Mouse (Mus musculus): ENCODE measurements around the gene Eci3.
"Not testable (repeated sequence)": the region's sequence is repeated elsewhere in the genome, so short reads cannot be mapped to it uniquely, and the experiment has no call there.

Gene Eci3

DNA sequence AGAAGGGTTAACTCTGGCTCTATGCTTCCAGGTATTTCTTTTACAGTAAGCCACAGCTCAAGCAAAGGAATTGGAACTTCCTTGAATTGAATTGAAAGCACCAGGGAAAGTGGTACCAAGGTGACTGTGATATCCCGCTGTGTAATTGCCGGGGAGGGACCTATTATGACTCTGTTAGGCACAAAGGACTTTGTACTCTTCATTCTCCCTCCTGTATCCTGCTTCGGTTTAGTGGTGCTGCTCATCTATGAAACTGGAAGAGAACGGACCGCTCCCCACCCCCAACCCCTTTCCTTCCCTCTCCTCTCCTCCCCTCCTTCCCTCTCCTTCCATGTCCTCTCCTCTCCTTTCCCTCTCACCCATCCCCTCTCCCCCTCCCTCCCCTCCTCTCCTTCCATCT lies 1.3 kb upstream of the Eci3 start:
- Histone ChIP-seq H3K27me3 (ENCODE audit: control insufficient read depth, insufficient read depth, low read length, poor library complexity, severe bottlenecking) (0 out of 2 replicates have a peak, but pooled peaks cover 2% of the 10 kb centered on the region), H3K36me3 (ENCODE audit: control insufficient read depth, insufficient read depth, low read length, poor library complexity, severe bottlenecking) (no peaks in the 10 kb centered on the region)
- no peak for DNase-seq (ENCODE audit: low read depth, low spot score)

GRCm38 (mm10) chr13:34964419-34964818 lies 809 bp upstream of the Eci3 start:
- 0 out of 2 replicates have a peak, but pooled peaks cover 2% of the 10 kb centered on the region for H3K27me3 ChIP-seq (ENCODE audit: control insufficient read depth, insufficient read depth, low read length, poor library complexity, severe bottlenecking)
- DNase-seq (ENCODE audit: low read depth, low spot score), result no peak

DNA sequence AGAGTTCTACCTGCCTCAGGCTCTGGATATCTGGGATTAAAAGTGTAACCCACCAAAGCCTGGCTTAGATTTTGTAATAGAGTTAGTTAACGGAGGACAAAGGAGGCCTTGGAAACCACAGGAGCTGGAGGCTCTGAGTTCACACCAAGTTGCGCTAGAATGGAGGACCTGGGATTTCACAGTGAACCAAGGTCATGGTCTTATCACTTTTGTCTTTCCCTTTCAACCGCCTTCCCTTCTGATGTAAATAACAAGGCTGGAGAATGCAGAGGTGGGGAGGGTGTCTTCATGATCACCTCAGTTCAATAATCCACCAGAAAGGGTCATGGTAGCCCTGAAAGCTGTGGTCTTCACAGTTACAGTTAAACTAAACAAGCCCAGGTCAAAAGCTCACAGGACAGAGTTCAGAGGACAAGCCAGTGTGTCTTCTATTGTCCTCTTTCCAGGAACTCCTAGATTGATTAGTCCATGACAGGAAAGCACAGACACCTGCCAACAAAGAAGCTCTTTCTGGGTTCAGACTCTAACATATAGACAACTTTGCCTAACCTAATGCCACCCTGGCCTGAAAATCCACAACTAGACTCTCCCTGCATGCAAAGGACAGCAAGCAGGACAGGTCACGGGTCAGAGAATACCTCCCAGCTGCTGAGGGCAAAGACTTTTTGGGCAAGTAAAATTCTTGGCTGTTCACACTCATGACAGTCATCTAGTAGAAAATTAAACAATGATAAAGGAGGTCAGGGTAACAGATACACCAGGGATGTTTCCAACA lies 2.4 kb downstream of the Eci3 start:
- no peaks in the 10 kb centered on the region for H3K36me3 ChIP-seq (ENCODE audit: control insufficient read depth, insufficient read depth, low read length, poor library complexity, severe bottlenecking)
- no peak for DNase-seq (ENCODE audit: low read depth, low spot score)

More at GRCm38 (mm10) chr13:34964419-34964818, 809 bp upstream of the Eci3 start:
- no peaks in the 10 kb centered on the region for H3K36me3 ChIP-seq (ENCODE audit: control insufficient read depth, insufficient read depth, low read length, poor library complexity, severe bottlenecking)

GRCm38 (mm10) chr13:34958158-34958557 lies 5.5 kb downstream of the Eci3 start:
- H3K36me3 ChIP-seq (ENCODE audit: control insufficient read depth, insufficient read depth, low read length, poor library complexity, severe bottlenecking); H3K27me3 ChIP-seq (ENCODE audit: control insufficient read depth, insufficient read depth, low read length, poor library complexity, severe bottlenecking); DNase-seq (ENCODE audit: low read depth, low spot score): not testable (repeated sequence)

More for the DNA sequence above, 2.4 kb downstream of the Eci3 start:
- 0 out of 2 replicates have a peak, but pooled peaks cover 2% of the 10 kb centered on the region for H3K27me3 ChIP-seq (ENCODE audit: control insufficient read depth, insufficient read depth, low read length, poor library complexity, severe bottlenecking)

DNA sequence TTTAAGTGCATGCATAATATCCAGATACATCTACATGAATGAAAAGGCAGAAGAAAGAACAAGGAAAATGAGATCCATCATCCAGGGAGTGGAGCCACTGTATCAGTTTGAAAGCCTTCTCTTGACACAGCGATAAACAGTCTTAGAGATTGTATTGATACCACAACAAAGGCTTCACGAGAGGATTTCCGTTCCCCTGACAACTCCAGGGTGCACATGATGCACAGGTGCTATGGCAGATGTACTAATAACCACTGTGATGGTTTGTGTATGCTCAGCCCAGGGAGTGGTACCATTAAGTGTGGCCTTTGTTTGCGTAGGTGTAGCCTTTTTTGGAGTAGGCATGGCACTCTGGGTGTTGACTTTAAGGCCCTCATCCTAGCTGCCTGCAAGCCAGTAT lies 6.7 kb downstream of the Eci3 start:
- no peaks in the 10 kb centered on the region for H3K36me3 ChIP-seq (ENCODE audit: control insufficient read depth, insufficient read depth, low read length, poor library complexity, severe bottlenecking)
- DNase-seq (ENCODE audit: low read depth, low spot score), result no peak
- H3K27me3 ChIP-seq (ENCODE audit: control insufficient read depth, insufficient read depth, low read length, poor library complexity, severe bottlenecking), result no peaks in the 10 kb centered on the region

- H3K36me3 ChIP-seq (ENCODE audit: control insufficient read depth, insufficient read depth, low read length, poor library complexity, severe bottlenecking), result not testable (repeated sequence)
Observed at GRCm38 (mm10) chr13:34951437-34951836, 12.2 kb downstream of the Eci3 start.

GRCm38 (mm10) chr13:34942370-34942769 lies 21.2 kb downstream of the Eci3 start:
- no peak for DNase-seq (ENCODE audit: low read depth, low spot score)
- no peaks in the 10 kb centered on the region for H3K27me3 ChIP-seq (ENCODE audit: control insufficient read depth, insufficient read depth, low read length, poor library complexity, severe bottlenecking)
- H3K36me3 ChIP-seq (ENCODE audit: control insufficient read depth, insufficient read depth, low read length, poor library complexity, severe bottlenecking), result no peaks in the 10 kb centered on the region

More at GRCm38 (mm10) chr13:34951437-34951836, 12.2 kb downstream of the Eci3 start:
- H3K27me3 ChIP-seq (ENCODE audit: control insufficient read depth, insufficient read depth, low read length, poor library complexity, severe bottlenecking); DNase-seq (ENCODE audit: low read depth, low spot score): not testable (repeated sequence)

DNA sequence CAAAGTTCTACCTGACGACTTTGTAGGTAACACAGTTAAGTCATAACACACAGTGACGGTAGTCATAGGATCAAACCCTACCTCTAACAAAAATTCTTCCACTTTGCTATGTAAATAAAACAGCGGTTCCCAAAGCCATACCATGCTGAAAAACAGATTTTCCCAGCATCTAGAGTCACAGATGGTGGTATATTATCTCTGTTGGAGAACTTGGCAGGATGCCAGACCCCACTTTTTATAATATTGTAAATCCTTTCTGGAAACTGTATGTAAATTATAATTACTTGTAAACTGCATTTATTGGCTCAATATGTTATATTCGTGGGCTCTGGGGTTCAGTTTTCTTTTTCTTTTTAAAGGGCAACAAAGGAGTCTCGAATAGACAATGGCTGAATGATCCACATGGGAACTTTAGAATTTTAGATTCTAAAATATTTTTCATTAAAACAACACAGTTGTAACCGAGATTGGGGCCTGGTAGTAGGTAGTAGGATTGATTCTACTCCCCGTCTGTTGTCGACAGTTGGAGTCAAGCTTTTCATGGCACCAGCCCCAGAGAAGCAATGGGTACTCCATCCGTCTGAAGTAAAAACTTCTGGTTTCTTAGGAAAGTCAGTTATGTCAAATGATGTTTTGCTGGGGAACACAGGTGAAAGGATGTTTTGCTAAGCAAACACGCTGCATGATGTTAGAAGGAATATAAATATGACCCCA lies 28.5 kb downstream of the Eci3 start:
- Histone ChIP-seq H3K27me3 (ENCODE audit: control insufficient read depth, insufficient read depth, low read length, poor library complexity, severe bottlenecking) (no peaks in the 10 kb centered on the region), H3K36me3 (ENCODE audit: control insufficient read depth, insufficient read depth, low read length, poor library complexity, severe bottlenecking) (no peaks in the 10 kb centered on the region)
- no peak for DNase-seq (ENCODE audit: low read depth, low spot score)

DNA sequence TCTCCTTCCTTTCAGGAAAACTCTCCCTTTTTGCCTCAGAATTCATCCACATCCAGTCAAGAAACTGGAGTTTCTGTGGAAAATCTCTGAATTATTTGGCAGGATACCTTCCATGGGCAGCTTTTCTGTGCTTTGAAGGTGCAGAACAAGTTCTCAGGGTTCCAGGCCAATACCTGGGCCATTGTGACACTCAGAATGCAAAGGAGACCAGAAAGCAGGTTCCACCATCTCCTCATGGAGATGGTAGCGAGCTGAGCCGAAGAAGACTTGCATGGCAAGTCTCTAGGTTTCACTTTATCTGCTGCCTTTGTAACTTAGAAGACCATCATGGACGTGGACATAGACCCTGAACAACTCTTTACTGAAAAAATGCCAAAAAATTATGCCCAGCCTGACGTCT lies 39.4 kb downstream of the Eci3 start, which contains the start of the genes Fam217a and 4933417A18Rik:
Fam217a (minus strand) TSS at position 101 of the 400 bp plus-strand sequence.
4933417A18Rik (plus strand) TSS at position 200 of the 400 bp plus-strand sequence.
- Histone ChIP-seq H3K27me3 (ENCODE audit: control insufficient read depth, insufficient read depth, low read length, poor library complexity, severe bottlenecking) (no peaks in the 10 kb centered on the region), H3K36me3 (ENCODE audit: control insufficient read depth, insufficient read depth, low read length, poor library complexity, severe bottlenecking) (no peaks in the 10 kb centered on the region)
- no peak for DNase-seq (ENCODE audit: low read depth, low spot score)

- DNase-seq (ENCODE audit: low read depth, low spot score), result peak; percentile 15
- no peaks in the 10 kb centered on the region for H3K27me3 ChIP-seq (ENCODE audit: control insufficient read depth, insufficient read depth, low read length, poor library complexity, severe bottlenecking)
- H3K36me3 ChIP-seq (ENCODE audit: control insufficient read depth, insufficient read depth, low read length, poor library complexity, severe bottlenecking), result no peaks in the 10 kb centered on the region
Observed at GRCm38 (mm10) chr13:34916520-34917167, 47.0 kb downstream of the Eci3 start.

- Histone ChIP-seq H3K27me3 (ENCODE audit: control insufficient read depth, insufficient read depth, low read length, poor library complexity, severe bottlenecking) (no peaks in the 10 kb centered on the region), H3K36me3 (ENCODE audit: control insufficient read depth, insufficient read depth, low read length, poor library complexity, severe bottlenecking) (no peaks in the 10 kb centered on the region)
- peak; percentile 29 for DNase-seq (ENCODE audit: low read depth, low spot score)
Observed at GRCm38 (mm10) chr13:34914614-34915013, 49.0 kb downstream of the Eci3 start.
